Mouse (Mus musculus): ENCODE measurements around the gene Cetn2. TPM values are rescaled to one million over a fixed set of nuclear protein-coding genes. Genes with fewer than 3 reads are reported as not detected.
A peak's percentile ranks its signal among the peaks of the same experiment; 100 is the strongest.

Cetn2 gene
- polyA plus RNA-seq (2012; rRNA removed) = 36.5 and 39.7 TPM in 2 replicates

GRCm38 (mm10) chrX:72917884-72918681 is at the start of gene Cetn2, which contains the start of gene Nsdhl:
Cetn2 (minus strand) TSS chrX:72918411.
Nsdhl (plus strand) TSS chrX:72918557.
- no peak for TF ChIP-seq CTCF (IDR thresholded peaks at IDR 0.05; ENCODE audit: borderline replicate concordance, extremely low read depth, insufficient read depth, insufficient read length)
- peak; percentile 15; the same call in 1 of the 2 replicates for TF ChIP-seq POLR2A (IDR thresholded peaks at IDR 0.05; ENCODE audit: borderline replicate concordance, extremely low read depth, insufficient read depth, insufficient read length, poor library complexity, severe bottlenecking)
- DNase-seq (ENCODE audit: low read depth) = peak; percentile 98

- no peak for DNase-seq (ENCODE audit: low read depth)
Measured at GRCm38 (mm10) chrX:72962743-72963142, 44.5 kb upstream of the Cetn2 start.

GRCm38 (mm10) chrX:72961511-72961910 is 43.3 kb upstream of the Cetn2 start:
- no peak for DNase-seq (ENCODE audit: low read depth)
- no peak for TF ChIP-seq POLR2A (IDR thresholded peaks at IDR 0.05; ENCODE audit: borderline replicate concordance, extremely low read depth, insufficient read depth, insufficient read length, poor library complexity, severe bottlenecking)
- no peak for TF ChIP-seq CTCF (IDR thresholded peaks at IDR 0.05; ENCODE audit: borderline replicate concordance, extremely low read depth, insufficient read depth, insufficient read length)

More at GRCm38 (mm10) chrX:72962743-72963142, 44.5 kb upstream of the Cetn2 start:
- TF ChIP-seq POLR2A (IDR thresholded peaks at IDR 0.05; ENCODE audit: borderline replicate concordance, extremely low read depth, insufficient read depth, insufficient read length, poor library complexity, severe bottlenecking) (no peak), CTCF (IDR thresholded peaks at IDR 0.05; ENCODE audit: borderline replicate concordance, extremely low read depth, insufficient read depth, insufficient read length) (no peak)

- no peak for TF ChIP-seq POLR2A (IDR thresholded peaks at IDR 0.05; ENCODE audit: borderline replicate concordance, extremely low read depth, insufficient read depth, insufficient read length, poor library complexity, severe bottlenecking)
- peak; percentile 1; the same call in 1 of the 2 replicates for TF ChIP-seq CTCF (IDR thresholded peaks at IDR 0.05; ENCODE audit: borderline replicate concordance, extremely low read depth, insufficient read depth, insufficient read length)
- no peak for DNase-seq (ENCODE audit: low read depth)
Measured at GRCm38 (mm10) chrX:72960431-72960830, 42.2 kb upstream of the Cetn2 start.

- no peak for TF ChIP-seq POLR2A (IDR thresholded peaks at IDR 0.05; ENCODE audit: borderline replicate concordance, extremely low read depth, insufficient read depth, insufficient read length, poor library complexity, severe bottlenecking)
- TF ChIP-seq CTCF (IDR thresholded peaks at IDR 0.05; ENCODE audit: borderline replicate concordance, extremely low read depth, insufficient read depth, insufficient read length) = no peak
- no peak for DNase-seq (ENCODE audit: low read depth)
Measured at GRCm38 (mm10) chrX:72956486-72956885, 38.3 kb upstream of the Cetn2 start.

GRCm38 (mm10) chrX:72953464-72953863 is 35.3 kb upstream of the Cetn2 start:
- TF ChIP-seq POLR2A (IDR thresholded peaks at IDR 0.05; ENCODE audit: borderline replicate concordance, extremely low read depth, insufficient read depth, insufficient read length, poor library complexity, severe bottlenecking) (no peak), CTCF (IDR thresholded peaks at IDR 0.05; ENCODE audit: borderline replicate concordance, extremely low read depth, insufficient read depth, insufficient read length) (no peak)

GRCm38 (mm10) chrX:72921391-72921790 is 3.2 kb upstream of the Cetn2 start:
- TF ChIP-seq POLR2A (IDR thresholded peaks at IDR 0.05; ENCODE audit: borderline replicate concordance, extremely low read depth, insufficient read depth, insufficient read length, poor library complexity, severe bottlenecking) (no peak), CTCF (IDR thresholded peaks at IDR 0.05; ENCODE audit: borderline replicate concordance, extremely low read depth, insufficient read depth, insufficient read length) (no peak)

More at GRCm38 (mm10) chrX:72953464-72953863, 35.3 kb upstream of the Cetn2 start:
- DNase-seq (ENCODE audit: low read depth) = no peak

GRCm38 (mm10) chrX:72918682-72919059 is 460 bp upstream of the Cetn2 start:
- no peak for DNase-seq (ENCODE audit: low read depth)
- TF ChIP-seq CTCF (IDR thresholded peaks at IDR 0.05; ENCODE audit: borderline replicate concordance, extremely low read depth, insufficient read depth, insufficient read length) = no peak
- TF ChIP-seq POLR2A (IDR thresholded peaks at IDR 0.05; ENCODE audit: borderline replicate concordance, extremely low read depth, insufficient read depth, insufficient read length, poor library complexity, severe bottlenecking) = no peak

More at GRCm38 (mm10) chrX:72921391-72921790, 3.2 kb upstream of the Cetn2 start:
- no peak for DNase-seq (ENCODE audit: low read depth)

- TF ChIP-seq POLR2A (IDR thresholded peaks at IDR 0.05; ENCODE audit: borderline replicate concordance, extremely low read depth, insufficient read depth, insufficient read length, poor library complexity, severe bottlenecking) = no peak
- TF ChIP-seq CTCF (IDR thresholded peaks at IDR 0.05; ENCODE audit: borderline replicate concordance, extremely low read depth, insufficient read depth, insufficient read length) = no peak
- DNase-seq (ENCODE audit: low read depth) = no peak
Measured at GRCm38 (mm10) chrX:72911611-72912010, 6.6 kb downstream of the Cetn2 start.

GRCm38 (mm10) chrX:72908404-72908741 is 9.8 kb downstream of the Cetn2 start:
- DNase-seq (ENCODE audit: low read depth) = peak; percentile 82
- TF ChIP-seq CTCF (IDR thresholded peaks at IDR 0.05; ENCODE audit: borderline replicate concordance, extremely low read depth, insufficient read depth, insufficient read length) (peak; percentile 51; the same call in 1 of the 2 replicates), POLR2A (IDR thresholded peaks at IDR 0.05; ENCODE audit: borderline replicate concordance, extremely low read depth, insufficient read depth, insufficient read length, poor library complexity, severe bottlenecking) (no peak)

GRCm38 (mm10) chrX:72907619-72908403 is 10.4 kb downstream of the Cetn2 start:
- no peak for DNase-seq (ENCODE audit: low read depth)
- no peak for TF ChIP-seq POLR2A (IDR thresholded peaks at IDR 0.05; ENCODE audit: borderline replicate concordance, extremely low read depth, insufficient read depth, insufficient read length, poor library complexity, severe bottlenecking)
- TF ChIP-seq CTCF (IDR thresholded peaks at IDR 0.05; ENCODE audit: borderline replicate concordance, extremely low read depth, insufficient read depth, insufficient read length) = no peak
